ENCODE assay signal across 8 mouse cellular contexts in genomic region chr12:58214289-58215136, GRCm38 (mm10). TPM values are rescaled to one million over a fixed set of nuclear protein-coding genes. Genes with fewer than 3 reads are reported as not detected.
DNase-seq lines count a peak whose midpoint lies in the region; ATAC-seq and TF ChIP-seq lines count a peak whose summit lies in the region.

No protein-coding gene starts in this region.

- WGBS in embryonic facial prominence, embryonic 12.5 days, result 6% methylated on average over 13 of the region's 13 CpGs
- WGBS in intestine, embryonic 15.5 days, result 18% methylated on average over 13 of the region's 13 CpGs

- intact Hi-C loops in left cerebral cortex, adult 2 months (cut with DNase I), result loop anchor here (5.0 kb wide), 4 partner anchors 127 to 588 kb away; no protein-coding TSS in a partner anchor
- intact Hi-C loops in left cerebral cortex, postnatal 36 days (cut with DNase I), result loop anchor here (5.0 to 10.0 kb wide), 3 partner anchors 438 to 708 kb away; no protein-coding TSS in a partner anchor

- H3K36me3 ChIP-seq in embryonic facial prominence, embryonic 12.5 days, result no peaks in the 10 kb centered on the region
- no peaks in the 10 kb centered on the region for H3K36me3 ChIP-seq in intestine, embryonic 15.5 days

- H3K4me2 ChIP-seq in embryonic facial prominence, embryonic 12.5 days (replicated peaks), result peak overlapping the region; percentile 90
- peak overlapping the region; percentile 94 for H3K4me2 ChIP-seq in intestine, embryonic 15.5 days (replicated peaks)

- TF ChIP-seq CTCF in left cerebral cortex, adult 2 months (IDR thresholded peaks at IDR 0.05), result no peak

- ATAC-seq in embryonic facial prominence, embryonic 12.5 days (ENCODE audit: insufficient number of reproducible peaks, insufficient read depth, low FRiP score, low TSS enrichment), result no peak
- ATAC-seq in intestine, embryonic 15.5 days, result peak; percentile 19

- H3K9me3 ChIP-seq in embryonic facial prominence, embryonic 12.5 days, result no peaks in the 10 kb centered on the region
- no peaks in the 10 kb centered on the region for H3K9me3 ChIP-seq in intestine, embryonic 15.5 days

- H3K4me3 ChIP-seq in left cerebral cortex, adult 2 months, result peak overlapping the region; percentile 68
- peak overlapping the region; percentile 48 for H3K4me3 ChIP-seq in embryonic facial prominence, embryonic 12.5 days
- H3K4me3 ChIP-seq in intestine, embryonic 15.5 days (replicated peaks), result peak overlapping the region; percentile 47

- peak in 1 of 2 experiments; percentile 13 for DNase-seq in left cerebral cortex, adult 2 months (ENCODE audit: extremely low spot score in 1 of 2, low spot score in 2 of 2)
- DNase-seq in left cerebral cortex, postnatal 36 days (ENCODE audit: low spot score in 2 of 2), result no peak
- DNase-seq in lung, postnatal 10 days, result peak; percentile 21
- no peak for DNase-seq in layer of hippocampus, adult 11-12 months (ENCODE audit: low spot score)
- DNase-seq in thymus, postnatal 4 days, result no peak
- DNase-seq in B cell, adult 2 months, result no peak

- 0 out of 2 replicates have a peak overlapping the region, but pooled peaks have one; percentile 24 for H3K9ac ChIP-seq in embryonic facial prominence, embryonic 12.5 days
- no peak overlapping the region for H3K9ac ChIP-seq in intestine, embryonic 15.5 days

- H3K27ac ChIP-seq in left cerebral cortex, adult 2 months, result no peak overlapping the region
- H3K27ac ChIP-seq in embryonic facial prominence, embryonic 12.5 days, result no peak overlapping the region
- H3K27ac ChIP-seq in intestine, embryonic 15.5 days, result no peak overlapping the region

- peaks cover 11% of the 10 kb centered on the region for H3K4me1 ChIP-seq in embryonic facial prominence, embryonic 12.5 days
- peaks cover 18% of the 10 kb centered on the region for H3K4me1 ChIP-seq in intestine, embryonic 15.5 days (replicated peaks)

- peaks cover 39% of the 10 kb centered on the region for H3K27me3 ChIP-seq in embryonic facial prominence, embryonic 12.5 days
- H3K27me3 ChIP-seq in intestine, embryonic 15.5 days (replicated peaks), result peaks cover 33% of the 10 kb centered on the region

RNA-seq across cellular contexts. Expression of gene Sstr1, which starts 2.9 kb away (rescaled TPM):
- total RNA-seq in left cerebral cortex, adult 2 months (2021), result 10 to 100 TPM; 31.5 to 32.1 TPM
- total RNA-seq in left cerebral cortex, postnatal 36 days (2021), result 10 to 100 TPM; 34.6 to 41.7 TPM
- 2.0 and 2.5 TPM in 2 replicates for polyA plus RNA-seq in embryonic facial prominence, embryonic 12.5 days (2016; fragmentation: Nextera tagmentation; extraction: Ambion mirVana)
- 1.00 and 1.4 TPM in 2 replicates for polyA plus RNA-seq in intestine, embryonic 15.5 days (2015; fragmentation: Nextera tagmentation; extraction: Ambion mirVana)

RNA-seq across cellular contexts. Expression of gene Clec14a, which starts 54.6 kb away (rescaled TPM):
- total RNA-seq in left cerebral cortex, adult 2 months (2021), result 1 to 10 TPM; 1.7 to 3.6 TPM
- total RNA-seq in left cerebral cortex, postnatal 36 days (2021), result 1 to 10 TPM; 2.6 to 2.9 TPM
- 7.5 and 8.4 TPM in 2 replicates for polyA plus RNA-seq in embryonic facial prominence, embryonic 12.5 days (2016; fragmentation: Nextera tagmentation; extraction: Ambion mirVana)
- polyA plus RNA-seq in intestine, embryonic 15.5 days (2015; fragmentation: Nextera tagmentation; extraction: Ambion mirVana), result 8.7 and 9.6 TPM in 2 replicates
